Mouse (Mus musculus): ENCODE results near the gene Atl1.
A peak's percentile ranks its signal among the peaks of the same experiment; 100 is the strongest.

Gene Atl1

GRCm38 (mm10) chr12:69885170-69885923 lies 7.1 kb upstream of the Atl1 start:
- DNase-seq = no peak

- no peak for DNase-seq
Measured at GRCm38 (mm10) chr12:69887776-69888175, 4.6 kb upstream of the Atl1 start.

DNA sequence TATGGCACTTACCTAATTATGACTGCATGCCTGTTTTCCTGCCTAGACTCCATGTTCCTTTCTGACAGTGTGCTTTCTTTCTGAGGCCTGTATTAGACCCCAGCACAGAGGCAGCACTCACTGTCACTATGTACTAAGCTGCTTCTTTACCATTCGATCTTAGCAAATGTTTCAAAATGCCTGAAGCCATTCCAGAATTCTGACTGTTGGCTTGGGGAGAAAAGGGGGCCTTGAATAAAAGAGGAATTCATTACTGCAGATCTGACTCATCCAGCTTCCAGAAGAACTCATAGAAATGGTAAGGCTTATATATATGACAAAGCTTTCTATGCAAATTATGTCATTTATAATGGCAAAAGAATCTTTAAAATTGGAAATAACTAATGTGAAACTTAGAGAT lies 4.1 kb upstream of the Atl1 start:
- no peak for DNase-seq

- DNase-seq = no peak
Measured at GRCm38 (mm10) chr12:69890051-69890450, 2.4 kb upstream of the Atl1 start.

GRCm38 (mm10) chr12:69890476-69890875 lies 1.9 kb upstream of the Atl1 start:
- DNase-seq = peak; percentile 24 to 46

DNA sequence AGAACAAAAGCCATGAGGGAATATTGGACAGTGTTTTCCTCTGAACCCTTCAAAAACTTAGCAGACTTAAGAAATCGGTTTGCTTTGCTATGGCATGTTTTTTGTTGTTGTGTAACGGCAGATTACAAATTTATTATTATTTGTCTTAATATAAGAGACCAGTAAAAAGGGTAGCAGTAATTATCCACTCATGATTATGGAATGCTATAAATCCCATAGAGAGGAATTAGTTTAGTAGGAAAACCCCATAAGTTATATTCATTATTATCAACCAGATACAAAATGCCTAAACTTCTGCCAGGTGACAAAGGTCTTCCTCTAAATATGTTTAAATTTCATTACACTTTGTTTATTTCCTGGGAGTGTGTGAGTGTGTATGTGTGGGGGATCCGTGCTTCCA lies 693 bp upstream of the Atl1 start:
- no peak for DNase-seq

GRCm38 (mm10) chr12:69893927-69894326 lies 1.5 kb downstream of the Atl1 start:
- DNase-seq = no peak

GRCm38 (mm10) chr12:69895046-69895445 lies 2.6 kb downstream of the Atl1 start:
- DNase-seq = no peak

- DNase-seq = no peak
Measured at GRCm38 (mm10) chr12:69898119-69898518, 5.7 kb downstream of the Atl1 start.

DNA sequence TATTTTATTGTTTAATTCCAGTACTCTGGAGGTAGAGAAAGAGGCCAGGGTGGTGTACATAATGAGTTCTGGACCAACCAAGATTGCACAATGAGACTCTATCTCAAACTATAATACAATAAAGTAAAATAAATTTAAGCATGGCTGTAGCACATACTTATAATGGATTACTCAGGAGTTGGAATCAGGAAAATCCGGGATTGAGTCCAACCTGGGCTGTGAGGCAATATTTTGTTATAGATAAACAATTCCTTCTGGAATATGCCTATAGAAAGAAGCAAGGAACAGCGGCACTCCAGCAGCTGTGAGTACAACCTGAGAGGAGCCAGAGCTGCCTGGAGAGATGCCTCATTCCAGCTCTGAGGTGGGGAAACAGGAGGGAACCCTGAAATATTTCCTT lies 12.6 kb downstream of the Atl1 start:
- DNase-seq = no peak

DNA sequence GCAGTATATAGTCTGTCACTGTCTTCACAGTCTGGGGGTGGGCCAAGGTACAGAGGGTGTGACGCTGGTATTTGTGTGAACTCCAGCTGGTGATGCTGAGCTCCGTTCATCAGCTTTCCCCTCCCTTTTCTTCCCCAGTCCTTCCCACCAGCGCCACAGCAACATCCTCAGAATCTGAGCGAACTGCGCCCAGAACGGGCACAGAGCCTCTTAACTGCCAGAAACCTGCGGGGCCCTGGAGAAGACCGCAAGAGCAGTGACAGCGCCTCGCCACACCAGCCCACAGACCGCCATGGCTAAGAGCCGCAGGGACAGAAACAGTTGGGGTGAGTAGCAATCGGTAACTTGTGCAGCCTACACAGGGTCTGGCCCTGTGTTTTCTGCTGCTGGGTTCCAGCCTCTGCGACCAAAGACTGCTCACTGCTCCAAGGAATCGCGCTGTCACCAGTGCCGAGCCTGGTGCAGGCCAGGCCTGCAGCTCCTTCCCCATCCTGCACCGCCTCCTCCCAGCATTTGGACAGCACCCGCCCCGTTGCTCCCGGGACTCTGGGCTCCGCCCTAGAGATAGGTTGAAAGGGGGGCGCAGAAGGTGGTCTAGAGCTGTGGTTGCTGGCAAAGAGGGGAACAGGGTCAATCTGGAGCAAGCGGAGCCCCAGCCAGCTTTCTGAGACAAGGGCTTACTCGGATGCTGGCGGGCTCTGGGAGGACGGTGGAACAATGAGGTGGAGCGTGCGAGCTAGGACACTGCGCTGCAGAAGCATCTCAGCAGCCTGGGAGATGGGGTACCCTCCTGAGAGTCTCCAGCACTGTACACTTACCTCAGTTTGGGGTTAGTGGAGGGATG lies 15.5 kb downstream of the Atl1 start:
- DNase-seq = no peak

DNA sequence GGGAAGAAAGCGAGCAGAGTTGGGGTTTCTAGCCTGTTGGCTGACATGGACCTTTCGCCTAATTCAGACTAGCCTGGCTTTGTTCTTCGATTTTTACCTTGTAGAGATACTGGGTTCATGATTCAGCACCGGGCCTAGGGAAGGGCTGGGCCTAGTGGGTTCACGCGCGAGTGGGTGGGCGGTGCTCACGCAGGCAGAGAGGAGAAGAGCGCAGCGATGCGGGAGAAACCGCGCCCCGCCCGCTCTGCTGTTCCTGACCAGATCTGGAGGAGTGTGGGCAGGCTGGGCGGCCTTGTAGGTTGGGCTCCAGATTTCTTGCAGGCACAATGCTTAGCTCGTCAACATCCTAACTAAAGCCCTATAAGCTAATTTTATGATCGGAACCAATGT lies 16.1 kb downstream of the Atl1 start:
- DNase-seq = no peak

DNA sequence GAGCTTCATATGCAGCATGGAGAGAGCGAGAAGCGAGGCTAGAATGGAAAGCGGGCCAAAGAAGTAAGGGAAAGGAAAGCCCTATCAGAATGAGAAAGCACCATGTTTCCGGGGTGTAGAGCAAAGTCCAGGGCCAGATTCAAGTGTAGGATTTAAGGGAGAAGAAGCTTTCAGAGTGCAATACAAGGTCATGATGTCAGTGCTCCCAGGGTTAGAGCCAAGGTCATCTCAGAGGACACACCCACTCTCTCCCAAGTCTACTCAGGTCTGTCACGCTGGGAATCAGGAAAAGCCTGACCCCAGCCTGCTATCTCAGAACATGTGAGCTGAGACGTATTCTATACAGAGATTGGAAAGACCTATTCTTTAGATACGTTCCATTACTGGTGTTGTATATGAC lies 19.5 kb downstream of the Atl1 start:
- no peak for DNase-seq

DNA sequence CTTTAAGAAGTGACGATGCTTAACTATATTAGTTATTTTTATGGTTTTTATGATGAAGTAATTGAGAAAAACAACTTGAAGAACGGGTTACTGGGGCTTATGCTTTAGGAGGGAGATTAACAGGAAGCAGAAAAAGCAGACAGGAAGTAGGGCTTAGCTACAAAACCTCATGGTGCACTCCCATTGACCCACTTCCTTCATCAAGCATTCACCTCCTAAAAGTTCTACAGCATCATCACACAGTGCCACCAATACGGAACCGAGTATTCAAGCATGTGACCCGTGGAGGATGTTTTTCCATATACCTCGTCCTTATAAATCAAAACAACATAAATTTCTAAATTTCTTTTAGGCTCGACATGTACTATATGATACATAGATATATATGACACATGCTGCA lies 20.3 kb downstream of the Atl1 start:
- no peak for DNase-seq

DNA sequence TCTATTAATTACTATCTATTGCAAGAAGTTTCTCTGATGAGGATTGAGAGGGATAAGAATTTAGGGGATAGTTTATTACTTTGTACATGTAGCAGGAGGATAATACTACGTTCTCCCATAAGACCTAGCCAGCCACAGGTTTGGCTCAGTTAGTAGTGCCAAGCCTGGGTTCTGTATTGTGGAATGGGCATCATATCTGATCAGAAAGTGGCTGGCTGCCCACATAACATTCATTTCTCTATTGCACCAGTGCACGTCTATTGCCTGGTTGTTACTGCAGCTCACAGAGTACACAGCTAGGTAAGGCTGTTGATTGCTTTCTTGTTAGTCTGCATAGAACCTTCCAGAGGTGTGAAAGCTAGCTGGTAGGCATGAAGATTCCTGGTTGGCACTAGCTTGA lies 25.5 kb downstream of the Atl1 start:
- no peak for DNase-seq

- DNase-seq = no peak
Measured at GRCm38 (mm10) chr12:69922099-69922498, 29.7 kb downstream of the Atl1 start.

GRCm38 (mm10) chr12:69923128-69923527 lies 30.7 kb downstream of the Atl1 start:
- no peak for DNase-seq

- no peak for DNase-seq
Measured at GRCm38 (mm10) chr12:69923603-69924002, 31.2 kb downstream of the Atl1 start.

GRCm38 (mm10) chr12:69924012-69924411 lies 31.6 kb downstream of the Atl1 start:
- DNase-seq = peak in 1 of 2 experiments; percentile 44

- no peak for DNase-seq
Measured at GRCm38 (mm10) chr12:69926716-69927115, 34.3 kb downstream of the Atl1 start.

GRCm38 (mm10) chr12:69937731-69938130 lies 45.3 kb downstream of the Atl1 start:
- no peak for DNase-seq

DNA sequence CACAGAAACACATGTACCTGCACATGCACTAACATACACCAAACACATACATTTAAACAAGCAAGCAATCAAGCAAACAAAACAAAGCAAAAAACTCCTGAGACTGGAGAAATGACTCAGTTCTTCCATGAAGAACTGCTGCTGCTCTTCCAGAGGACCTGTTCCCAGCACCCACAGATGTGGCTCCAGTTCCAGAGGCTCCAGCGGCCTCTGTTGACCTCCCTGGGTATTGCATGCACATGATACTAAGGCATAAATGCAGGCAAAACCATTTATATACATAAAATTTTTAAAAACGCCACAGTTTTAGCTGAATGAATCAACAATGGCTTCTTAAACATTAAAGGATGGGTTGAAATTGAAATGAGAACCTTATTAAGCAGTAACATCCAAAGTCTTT lies 46.9 kb downstream of the Atl1 start:
- no peak for DNase-seq

DNA sequence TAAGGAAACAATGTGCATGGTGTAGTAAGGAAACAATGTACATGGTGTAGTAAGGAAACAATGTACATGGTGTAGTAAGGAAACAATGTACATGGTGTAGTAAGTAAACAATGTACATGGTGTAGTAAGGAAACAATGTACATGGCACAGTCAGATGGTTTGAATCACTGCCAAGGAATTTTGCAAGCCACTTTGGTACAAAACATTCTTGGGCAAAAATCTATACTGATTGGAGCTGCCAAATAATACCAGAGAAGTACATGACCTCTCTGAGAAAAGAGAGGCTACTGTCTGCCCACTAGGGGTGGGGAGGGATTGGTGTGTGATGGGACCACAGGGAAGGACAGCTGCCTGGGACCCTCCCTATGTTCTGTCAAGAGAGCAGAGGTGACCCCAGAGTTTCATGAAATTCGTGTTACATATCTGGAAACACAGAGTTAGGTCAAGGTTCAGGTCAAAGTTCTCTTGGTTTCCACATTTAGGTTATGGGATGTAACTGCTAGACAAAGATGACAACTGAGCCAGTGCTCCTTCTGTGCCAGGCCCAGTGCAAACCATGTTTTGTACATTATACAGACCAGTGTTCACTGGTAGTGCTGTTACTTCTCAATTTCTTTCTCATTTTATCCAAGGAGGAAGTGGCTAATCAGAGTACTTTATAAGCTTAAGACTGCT lies 49.4 kb downstream of the Atl1 start:
- no peak for DNase-seq

DNA sequence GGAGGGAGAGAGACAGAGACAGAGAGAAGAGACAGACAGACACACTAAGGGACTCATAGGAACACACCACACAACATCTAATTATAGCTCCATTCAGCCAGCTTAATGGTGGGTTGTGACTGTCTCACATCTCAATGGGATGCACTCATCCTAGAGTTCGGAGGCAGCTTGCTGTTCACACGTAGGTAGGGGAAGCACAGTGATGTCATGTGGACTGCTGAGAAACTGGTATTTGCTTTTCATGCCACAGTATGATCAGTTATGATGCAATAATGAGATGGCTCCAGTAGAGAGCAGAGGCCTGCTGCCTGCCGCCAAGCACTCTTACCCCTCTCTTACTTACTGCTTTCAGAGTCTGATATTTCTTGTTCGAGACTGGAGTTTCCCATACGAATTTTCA lies 53.4 kb downstream of the Atl1 start:
- DNase-seq = no peak
